Mouse (Mus musculus): ENCODE measurements around the gene Bloc1s1. TPM values are rescaled to one million over a fixed set of nuclear protein-coding genes. Genes with fewer than 3 reads are reported as not detected.

Gene Bloc1s1
- total RNA-seq, 2 experiments from 2014 or later: 79.8 to 82.3 TPM

DNA sequence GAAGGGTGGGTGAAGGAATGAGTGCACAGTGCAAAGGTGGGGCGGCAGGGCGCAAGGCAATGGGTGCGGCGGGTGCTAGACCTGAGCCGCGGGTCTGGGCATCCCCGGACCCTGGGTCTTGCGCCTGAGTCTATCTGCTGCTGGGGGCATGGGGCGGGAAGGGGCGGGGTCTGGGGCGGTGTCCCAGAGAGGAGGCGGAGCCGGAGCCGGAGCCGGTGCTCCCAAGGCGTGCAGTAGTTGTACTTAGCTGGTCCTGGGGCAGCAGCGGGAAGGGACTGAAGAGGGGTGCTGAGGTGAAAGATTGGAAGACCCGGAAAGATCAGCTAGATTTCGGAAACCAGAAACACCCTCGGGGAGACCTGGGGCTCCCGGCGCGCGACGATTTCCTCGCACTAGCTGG is 9.7 kb upstream of the Bloc1s1 start, which contains the start of gene Itga7:
Itga7 (plus strand) TSS at position 245 of the 400 bp plus-strand sequence.
- no peak for DNase-seq (ENCODE audit: low spot score in 2 of 2)

DNA sequence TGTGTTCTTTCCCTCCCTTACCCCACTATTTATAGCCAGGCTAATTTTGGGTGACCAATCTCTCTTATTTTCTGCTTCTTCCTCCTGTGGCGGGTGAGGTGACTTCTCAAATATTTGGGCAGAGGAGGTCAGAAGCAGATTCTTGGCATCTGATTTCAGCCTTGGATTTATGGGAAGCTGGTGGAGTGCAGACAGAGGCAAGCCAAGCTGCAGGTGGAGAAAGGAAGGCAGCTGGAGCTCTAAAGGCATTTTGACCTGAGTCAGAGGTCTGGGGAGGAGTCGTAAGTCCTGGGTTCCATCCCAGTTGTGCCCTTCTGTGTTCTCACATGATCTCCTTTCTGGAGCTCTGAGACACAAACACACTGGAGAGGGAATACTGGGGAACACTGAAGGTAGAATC is 7.6 kb upstream of the Bloc1s1 start:
- no peak for DNase-seq (ENCODE audit: low spot score in 2 of 2)

DNA sequence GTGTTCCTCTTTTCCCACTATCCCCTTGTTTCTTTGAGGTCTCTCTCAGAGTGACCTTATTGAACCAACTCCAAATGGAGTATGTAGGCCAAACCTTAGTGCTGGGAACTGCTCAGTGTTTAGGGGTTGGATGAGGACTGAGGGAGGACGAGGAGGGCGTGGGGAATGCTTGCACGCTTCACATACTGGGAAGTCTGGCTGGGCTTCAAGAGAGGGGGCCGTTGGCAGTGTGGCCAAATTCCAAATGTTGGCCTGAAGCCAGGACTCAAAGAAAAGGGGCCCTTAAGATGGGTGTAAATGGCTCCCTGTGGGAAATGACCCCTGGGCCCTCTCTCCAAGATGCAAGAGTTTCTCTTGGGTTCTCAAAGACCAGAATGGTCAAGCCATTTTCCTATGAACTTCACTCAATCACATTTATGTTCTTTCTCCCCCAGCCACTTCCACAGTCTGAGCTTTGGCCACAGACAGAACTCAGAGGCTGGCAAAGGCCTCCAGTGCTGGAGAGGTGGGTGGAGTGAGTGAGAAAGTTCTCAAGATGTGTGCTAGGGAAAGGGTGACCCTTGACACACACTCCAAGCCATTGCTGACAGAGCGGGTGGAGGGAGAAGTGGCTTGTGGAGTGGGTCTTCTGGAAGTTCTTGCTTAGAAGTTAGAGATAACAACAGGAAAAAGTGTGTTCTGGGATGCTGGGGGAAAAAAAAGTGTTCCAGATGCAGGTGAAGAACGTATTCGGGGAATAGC is 6.0 kb upstream of the Bloc1s1 start:
- DNase-seq (ENCODE audit: low spot score in 2 of 2): no peak

DNA sequence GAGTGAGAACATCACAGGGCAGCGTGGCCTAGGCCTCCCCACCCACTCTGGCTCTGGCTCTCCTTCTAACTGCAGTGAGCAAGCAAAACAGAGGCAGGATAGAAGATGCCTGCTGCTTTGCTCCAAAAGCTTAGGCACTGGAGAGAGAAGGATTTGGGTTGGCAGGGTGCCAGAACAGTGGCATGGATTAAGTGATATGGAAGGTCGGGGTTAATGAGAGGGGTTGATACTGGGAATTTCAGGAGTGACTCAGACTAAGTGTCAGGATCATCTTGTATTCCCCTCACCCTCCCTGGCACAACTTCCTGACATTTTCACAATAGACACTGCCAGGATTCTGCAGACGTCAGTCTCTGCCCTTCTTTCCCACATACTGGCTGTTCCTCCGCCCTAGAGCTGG is 4.5 kb upstream of the Bloc1s1 start:
- no peak for DNase-seq (ENCODE audit: low spot score in 2 of 2)

DNA sequence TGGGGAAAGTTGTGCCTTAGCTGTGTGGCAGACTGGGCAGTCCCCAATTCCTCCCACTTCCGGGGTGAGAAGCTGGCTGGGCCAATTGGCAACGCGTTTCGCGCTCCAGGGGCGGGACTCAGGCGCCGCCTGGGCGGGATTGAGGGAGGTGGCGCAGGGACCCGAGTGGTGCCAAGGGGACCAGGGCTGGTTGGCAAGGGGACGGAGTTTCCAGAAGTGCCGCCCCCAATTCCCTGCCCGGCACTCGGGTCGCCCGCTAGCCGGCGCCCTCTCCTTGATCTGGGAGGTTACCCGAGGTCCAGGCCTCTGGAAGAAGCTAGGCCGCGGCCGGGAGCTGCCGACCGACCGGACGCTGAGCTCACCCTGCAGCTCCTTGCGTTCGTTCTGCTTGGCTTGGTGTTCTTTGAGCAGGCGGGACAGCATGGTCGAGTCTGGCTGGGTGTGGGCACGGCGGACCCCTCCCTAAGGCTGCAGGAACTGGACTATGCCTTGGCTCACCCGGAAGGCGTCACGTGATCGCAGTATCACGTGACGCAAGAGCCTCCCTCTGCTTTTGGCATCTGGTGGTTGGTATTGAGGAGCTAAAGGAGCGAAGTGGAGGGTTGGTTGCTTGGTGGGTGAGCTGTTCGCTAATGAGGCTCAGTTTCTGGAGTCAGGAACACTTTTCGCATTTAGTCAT is 683 bp downstream of the Bloc1s1 start:
- peak; percentile 92 to 93 for DNase-seq (ENCODE audit: low spot score in 2 of 2)

DNA sequence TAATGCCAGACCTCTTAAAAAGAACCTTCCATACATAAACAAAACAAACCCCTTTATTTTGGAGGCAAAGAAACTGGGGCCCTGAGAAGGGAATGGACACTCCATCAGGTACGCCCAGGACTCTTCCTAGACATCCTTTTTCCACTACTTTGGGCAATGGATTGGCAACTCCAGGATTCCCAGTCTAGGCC is 1.1 kb downstream of the Bloc1s1 start, which contains the start of gene Rdh5:
Rdh5 (minus strand) TSS at position 67 of the 191 bp plus-strand sequence.
- DNase-seq (ENCODE audit: low spot score in 2 of 2): no peak

DNA sequence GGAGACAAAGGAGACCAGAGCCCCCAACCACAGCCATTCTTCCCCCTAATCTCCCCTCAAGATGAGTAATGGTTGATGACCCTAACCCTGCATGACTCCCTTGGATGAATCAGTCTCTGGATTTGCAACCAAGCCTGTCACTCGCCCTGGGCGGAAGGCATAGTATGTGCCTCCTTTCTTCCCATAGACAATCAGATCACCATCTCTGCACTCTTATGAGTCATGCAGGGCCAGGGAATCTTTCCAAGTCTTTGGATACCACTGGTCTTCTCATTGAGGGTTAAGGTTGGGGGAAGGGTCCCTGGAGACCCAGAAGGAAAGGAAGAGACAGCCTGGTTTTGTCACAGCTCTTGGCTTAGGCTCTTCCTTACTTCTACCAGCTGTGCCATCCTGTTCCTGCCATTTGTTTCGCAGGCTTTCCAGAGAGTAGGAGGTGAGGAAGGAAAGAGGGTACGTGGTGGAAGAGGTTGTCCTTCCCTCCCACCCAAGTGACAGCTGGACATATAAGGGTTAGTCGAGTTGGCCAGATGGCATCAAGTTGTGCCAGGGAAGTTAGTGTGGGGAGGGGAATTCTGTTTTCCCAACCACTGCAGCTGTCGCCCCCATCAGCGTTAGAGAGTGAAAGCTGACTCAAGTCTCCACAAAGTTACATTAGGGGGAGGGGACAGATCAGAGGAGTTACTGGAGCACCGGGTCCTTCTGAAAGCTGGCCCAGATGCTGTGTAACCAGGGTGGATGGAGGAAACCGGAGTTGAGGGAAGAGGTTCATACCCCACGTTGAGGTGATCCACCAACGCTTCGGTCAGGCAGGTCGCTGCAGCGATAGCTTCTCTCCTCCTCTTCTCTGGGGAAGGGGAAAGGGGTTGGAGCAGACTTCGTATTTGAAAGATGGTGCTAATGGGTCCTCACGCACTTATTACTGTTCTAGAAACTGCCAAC is 1.7 kb downstream of the Bloc1s1 start:
- no peak for DNase-seq (ENCODE audit: low spot score in 2 of 2)

DNA sequence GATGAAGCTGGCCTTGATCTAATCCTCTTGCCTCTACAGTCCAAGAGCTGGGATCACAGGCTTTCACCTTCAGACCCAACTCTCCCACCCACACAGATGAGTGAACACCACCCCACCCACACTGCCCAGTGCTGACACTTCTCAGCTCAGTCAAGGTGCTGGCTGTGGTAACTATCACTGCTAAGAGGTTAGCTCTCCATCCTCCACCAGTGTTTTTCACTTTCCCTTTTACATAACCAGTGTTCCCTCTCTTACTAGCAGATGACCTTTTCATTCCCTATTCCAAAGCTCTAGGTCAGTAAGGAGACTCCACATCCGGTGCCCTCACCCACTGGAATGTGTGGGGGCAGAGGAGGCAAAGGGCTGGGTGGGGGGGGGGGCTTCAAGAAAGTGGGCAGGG is 2.6 kb downstream of the Bloc1s1 start:
- DNase-seq (ENCODE audit: low spot score in 2 of 2): no peak

DNA sequence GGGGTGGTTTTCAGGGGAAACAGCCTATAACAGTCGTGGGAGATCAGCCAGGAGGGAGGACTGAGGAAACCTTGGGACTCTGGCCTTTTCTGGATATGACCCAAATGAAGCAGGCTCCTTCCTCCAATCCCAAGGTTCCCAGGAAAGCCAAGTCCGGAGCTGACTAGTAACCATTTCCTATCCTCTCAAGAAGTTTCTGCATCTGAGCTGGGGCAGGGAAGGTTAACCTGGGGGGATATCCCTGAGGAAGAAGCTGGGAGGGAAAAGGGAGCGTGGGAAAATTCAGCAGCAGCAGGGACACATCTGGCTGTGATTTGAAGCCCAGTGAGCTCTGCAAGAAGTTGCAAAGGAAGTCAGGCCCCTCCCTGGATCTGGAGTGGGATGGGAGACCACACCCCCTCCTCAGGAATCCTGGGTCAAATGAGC is 3.1 kb downstream of the Bloc1s1 start:
- no peak for DNase-seq (ENCODE audit: low spot score in 2 of 2)

DNA sequence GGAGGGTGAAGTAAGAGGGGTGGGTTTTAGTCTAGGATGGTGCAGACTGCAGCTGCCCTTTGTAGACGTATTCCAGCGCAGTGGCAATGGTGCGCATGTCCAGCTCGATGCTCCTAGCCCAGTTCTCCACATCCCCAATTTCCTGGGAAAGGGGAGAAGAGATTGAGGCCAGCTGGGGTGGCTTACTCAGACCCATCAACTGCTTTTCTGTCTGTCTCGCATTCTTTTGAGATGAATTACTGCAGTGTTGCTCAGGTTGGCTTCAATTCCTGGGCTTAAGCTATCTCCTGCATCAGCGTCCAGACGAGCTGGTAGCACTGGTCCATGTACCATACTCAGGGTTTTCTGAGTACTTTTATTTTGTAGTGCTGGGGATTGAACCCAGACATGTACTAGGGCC is 3.9 kb downstream of the Bloc1s1 start:
- no peak for DNase-seq (ENCODE audit: low spot score in 2 of 2)

DNA sequence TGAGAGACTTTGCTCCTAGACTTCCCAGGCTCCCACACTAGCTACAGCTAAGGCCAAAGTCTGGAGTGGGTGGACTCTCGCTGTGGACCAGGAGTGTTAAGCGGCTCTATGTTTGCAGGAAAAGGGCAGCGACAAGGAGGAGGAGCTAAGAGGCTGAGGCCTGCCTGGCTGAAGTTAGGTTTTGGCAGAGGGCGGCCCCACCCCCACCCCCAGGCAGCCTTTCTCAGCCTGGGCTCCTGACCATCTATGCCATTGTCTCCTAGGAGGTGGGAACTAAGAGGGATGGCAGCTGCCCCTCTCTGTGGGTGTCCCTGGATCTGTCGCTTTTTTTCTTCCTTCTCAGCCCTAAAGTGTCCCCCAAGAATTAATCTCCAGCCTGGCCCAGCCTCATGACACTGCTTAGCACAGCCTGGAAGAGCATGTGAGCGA is 4.6 kb downstream of the Bloc1s1 start:
- DNase-seq (ENCODE audit: low spot score in 2 of 2): peak in 1 of 2 experiments; percentile 31

DNA sequence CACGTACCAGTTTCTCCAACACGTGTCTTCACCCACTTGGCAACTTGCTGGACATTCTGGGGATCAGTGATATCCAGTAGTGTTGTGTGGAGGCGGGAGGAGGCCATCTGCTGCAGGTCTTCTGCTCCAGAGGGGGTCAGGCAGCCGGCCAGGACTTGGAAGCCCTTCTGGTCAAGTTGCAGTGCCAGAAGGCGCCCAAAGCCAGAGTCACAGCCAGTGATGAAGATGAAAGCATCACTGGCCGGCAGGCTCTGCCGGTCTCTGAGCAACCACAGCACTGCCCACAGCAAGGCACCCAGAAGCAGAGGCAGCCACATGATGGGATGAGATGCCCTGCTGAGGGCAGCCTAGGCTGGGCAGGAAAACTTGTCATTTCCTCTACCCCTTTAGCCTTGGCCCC is 5.6 kb downstream of the Bloc1s1 start:
- peak in 1 of 2 experiments; percentile 50 for DNase-seq (ENCODE audit: low spot score in 2 of 2)

DNA sequence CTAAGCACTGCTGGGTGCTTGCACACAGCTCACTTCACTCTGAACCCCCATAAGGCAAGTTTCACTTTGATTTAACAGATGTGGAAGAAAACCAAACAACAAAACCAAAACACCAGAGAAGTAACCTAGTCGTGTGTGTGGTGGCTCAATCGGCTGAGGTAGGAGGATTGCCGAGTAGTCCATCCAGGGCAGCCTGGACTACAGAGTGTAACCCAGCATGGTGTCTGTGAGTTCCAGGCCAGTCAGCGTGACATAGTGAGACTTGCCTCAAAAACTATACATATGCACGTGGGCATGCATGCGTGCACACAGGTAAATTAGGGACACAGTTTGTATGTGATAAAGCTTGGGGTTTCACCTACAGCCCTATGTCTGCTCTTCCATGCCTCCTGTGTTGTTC is 6.4 kb downstream of the Bloc1s1 start:
- no peak for DNase-seq (ENCODE audit: low spot score in 2 of 2)

DNA sequence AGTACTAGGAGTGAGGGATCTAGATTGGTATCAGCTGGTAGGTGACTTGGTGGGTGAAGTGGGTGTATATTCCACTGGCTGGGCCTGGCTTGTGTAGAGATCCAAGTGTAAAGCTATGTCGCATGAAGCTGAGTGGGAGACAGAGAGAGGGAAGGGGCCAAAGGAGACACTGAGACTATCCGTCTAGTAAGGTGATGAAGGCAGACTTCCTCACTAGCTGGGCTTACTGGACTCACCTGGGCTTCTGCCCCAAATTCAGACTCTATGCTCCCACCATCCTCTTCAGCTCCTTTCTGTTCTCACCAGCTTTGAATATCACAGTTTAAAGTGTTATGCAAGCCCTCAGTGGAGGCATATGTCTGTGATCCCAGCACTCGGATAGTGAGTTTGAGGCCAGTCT is 7.2 kb downstream of the Bloc1s1 start:
- no peak for DNase-seq (ENCODE audit: low spot score in 2 of 2)

DNA sequence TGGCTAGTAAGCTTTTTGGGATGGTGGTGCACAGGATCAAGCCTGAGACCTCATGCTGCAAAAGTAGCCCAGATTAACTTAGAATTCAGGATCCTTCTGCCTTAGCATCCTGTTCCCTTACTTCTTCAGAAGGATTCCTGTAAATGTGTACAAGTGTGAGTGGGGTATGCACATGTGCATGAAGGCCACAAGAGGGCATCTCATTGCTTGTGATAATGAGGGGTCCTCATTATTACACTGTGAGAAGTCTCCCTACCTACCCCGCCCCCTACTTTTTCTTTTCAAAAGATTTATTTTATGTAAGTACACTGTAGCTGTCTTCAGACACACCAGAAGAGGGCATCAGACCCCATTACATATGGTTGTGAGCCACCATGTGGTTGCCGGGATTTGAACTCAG is 8.3 kb downstream of the Bloc1s1 start:
- DNase-seq (ENCODE audit: low spot score in 2 of 2): no peak

DNA sequence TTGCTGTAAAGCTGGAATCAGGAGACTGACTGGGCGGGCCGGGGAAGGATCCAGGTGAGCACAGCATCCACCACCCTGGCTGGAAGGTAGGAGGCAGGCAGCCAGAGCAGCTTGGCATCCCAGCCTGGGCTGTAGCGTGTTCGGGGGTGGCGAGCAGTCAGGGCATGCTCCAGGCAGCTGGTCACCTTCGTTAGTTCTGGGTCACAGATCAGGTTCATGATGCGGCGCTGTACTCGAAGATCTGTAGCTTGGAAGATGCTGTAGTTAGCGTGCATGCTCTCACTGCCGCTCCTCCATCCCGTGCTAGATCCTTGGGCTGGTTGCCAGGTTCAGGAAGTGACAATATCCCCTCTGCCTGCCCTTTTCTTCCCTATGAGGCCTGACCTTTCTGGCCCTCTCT is 10.1 kb downstream of the Bloc1s1 start:
- DNase-seq (ENCODE audit: low spot score in 2 of 2): no peak

DNA sequence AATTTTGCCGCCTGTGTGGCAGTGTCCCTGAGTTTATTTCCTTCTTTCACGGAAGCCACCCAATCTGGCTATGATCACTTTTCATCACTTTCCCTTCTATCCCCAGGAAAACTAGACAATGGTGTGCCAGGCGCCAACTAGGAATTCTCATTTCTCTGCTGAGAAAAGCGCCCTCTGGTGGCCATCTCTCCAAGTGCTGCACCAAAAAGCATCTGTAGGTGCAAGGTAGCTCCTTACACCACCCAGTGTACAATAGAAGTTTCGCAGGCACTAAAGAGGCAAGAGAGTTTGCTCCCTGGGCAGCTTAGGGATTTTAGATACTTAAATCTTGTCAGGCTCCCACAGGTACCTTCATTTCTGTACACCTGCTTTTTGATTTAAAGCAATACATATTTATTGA is 10.6 kb downstream of the Bloc1s1 start:
- DNase-seq (ENCODE audit: low spot score in 2 of 2): peak; percentile 88 to 94

DNA sequence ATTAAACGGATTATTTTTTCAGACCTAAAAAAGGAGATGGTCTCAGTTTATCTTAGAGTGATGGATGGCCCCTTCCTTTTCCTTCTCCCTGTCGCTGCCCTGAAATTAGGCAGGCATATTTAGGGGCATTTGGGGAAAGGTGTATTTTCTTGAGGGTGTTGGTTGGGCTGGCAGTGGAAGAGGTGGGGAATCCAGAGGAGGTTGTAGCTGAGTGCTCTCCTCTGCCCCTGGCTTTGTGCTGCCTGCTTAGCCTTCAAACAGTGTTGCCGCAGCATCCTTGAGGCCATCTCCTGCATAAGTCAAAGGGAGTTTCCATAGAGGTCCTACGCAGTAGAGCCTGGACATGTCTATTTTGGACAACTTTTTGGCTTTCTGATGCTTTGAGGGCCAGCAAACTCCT is 11.0 kb downstream of the Bloc1s1 start:
- no peak for DNase-seq (ENCODE audit: low spot score in 2 of 2)

DNA sequence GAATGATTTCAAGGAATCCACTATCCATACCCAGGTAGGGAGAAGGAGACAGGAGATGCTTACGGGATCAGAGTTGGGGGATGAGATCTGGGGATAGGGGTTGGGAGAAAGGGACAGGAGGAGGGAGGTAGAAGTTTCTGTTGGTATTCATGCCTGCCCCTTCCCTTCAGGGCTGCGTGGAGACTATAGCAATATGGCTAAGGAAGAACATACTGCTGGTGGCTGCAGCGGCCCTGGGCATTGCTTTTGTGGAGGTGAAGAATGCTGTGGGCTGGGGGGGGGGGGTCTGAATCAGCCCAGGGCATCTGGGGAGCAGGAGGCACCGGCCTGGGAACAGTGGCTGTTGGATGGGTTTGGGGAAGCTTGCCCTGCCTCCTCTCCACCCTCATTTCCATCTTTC is 11.6 kb downstream of the Bloc1s1 start:
- DNase-seq (ENCODE audit: low spot score in 2 of 2): no peak

DNA sequence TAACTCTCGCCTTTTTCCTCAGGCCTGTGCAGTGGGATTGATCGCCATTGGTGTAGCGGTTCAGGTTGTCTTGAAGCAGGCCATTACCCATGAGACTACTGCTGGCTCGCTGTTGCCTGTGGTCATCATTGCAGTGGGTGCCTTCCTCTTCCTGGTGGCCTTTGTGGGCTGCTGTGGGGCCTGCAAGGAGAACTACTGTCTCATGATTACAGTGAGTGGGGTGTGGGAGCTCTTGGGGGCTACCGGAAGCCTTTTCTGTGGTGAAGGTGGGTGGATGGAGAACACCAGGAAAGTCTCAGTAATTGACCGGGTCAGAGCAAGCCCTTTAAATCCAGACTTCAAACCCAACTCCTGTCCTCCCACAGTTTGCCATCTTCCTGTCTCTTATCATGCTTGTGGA is 12.4 kb downstream of the Bloc1s1 start:
- no peak for DNase-seq (ENCODE audit: low spot score in 2 of 2)

DNA sequence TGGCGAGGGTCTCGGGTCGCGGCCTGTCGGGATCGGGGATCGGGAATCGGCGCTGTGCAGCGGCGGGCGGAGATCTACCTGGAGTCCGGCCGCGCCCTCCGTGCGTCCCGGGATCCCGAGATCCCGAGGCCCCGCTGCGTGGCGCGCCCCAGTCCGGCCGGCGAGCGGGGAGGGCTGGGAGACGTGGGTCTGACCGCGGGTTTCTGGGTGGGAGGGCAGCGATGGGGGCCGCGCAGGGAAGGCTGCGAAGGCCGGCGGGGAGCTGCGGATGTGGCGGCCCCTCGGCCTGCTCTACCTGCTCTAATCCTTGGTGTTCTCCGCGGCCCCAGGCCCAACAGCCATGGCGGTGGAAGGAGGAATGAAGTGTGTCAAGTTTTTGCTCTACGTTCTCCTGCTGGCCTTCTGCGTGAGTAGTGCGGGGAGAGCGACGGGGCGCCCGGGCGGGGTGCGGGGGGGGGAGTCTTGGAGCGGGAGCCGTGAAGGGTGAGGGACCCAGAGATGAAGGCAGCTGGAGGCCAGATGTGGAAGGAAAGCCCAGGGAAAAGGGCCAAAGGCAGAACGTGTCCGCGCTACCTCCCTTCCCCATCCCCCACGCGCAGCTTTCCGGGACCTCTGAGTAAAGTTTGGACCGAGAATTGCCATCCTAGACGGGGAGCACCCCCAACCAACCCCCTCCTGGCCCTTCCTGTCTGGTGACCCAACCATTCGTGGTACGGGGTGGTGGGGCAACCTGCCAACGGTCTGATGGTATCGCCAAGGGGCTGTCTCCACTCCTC is 13.6 kb downstream of the Bloc1s1 start:
- DNase-seq (ENCODE audit: low spot score in 2 of 2): no peak

All from left cerebral cortex, adult 18-20 months (tissue).